8 mouse cellular contexts compared by ENCODE assay signal in genomic region chr10:110918414-110919391, GRCm38 (mm10). TPM values are rescaled to one million over a fixed set of nuclear protein-coding genes. Genes with fewer than 3 reads are reported as not detected.
DNase-seq lines count a peak whose midpoint lies in the region; ATAC-seq and TF ChIP-seq lines count a peak whose summit lies in the region.

No protein-coding gene starts in this region.

- peak; percentile 36 to 37 for DNase-seq in spleen, adult 2 months (ENCODE audit: low read depth in 1 of 2, low spot score in 2 of 2)
- DNase-seq in spleen, adult 12 weeks (ENCODE audit: low spot score) = no peak
- DNase-seq in embryonic facial prominence, embryonic 14.5 days (ENCODE audit: low spot score) = peak; percentile 84
- no peak for DNase-seq in urinary bladder, postnatal 36 days (ENCODE audit: low spot score in 2 of 2)
- DNase-seq in adipocyte (ENCODE audit: low spot score) = no peak

- no peaks in the 10 kb centered on the region for H3K27me3 ChIP-seq in spleen, adult 2 months (ENCODE audit: control insufficient read depth, insufficient read depth, low read length)
- H3K27me3 ChIP-seq in embryonic facial prominence, embryonic 14.5 days (replicated peaks; ENCODE audit: control insufficient read depth, insufficient read depth, low read length) = no peaks in the 10 kb centered on the region
- H3K27me3 ChIP-seq in hindbrain, embryonic 13.5 days = no peaks in the 10 kb centered on the region; the same call in 1 of the 2 replicates
- no peaks in the 10 kb centered on the region for H3K27me3 ChIP-seq in stomach, embryonic 16.5 days (ENCODE audit: control insufficient read depth, insufficient read depth, low read length)

- WGBS in spleen, adult 2 months = 23% methylated on average over 26 of the region's 26 CpGs
- 16% methylated on average over 26 of the region's 26 CpGs for WGBS in embryonic facial prominence, embryonic 14.5 days
- WGBS in hindbrain, embryonic 13.5 days = 14% methylated on average over 26 of the region's 26 CpGs
- 19% methylated on average over 26 of the region's 26 CpGs for WGBS in stomach, embryonic 16.5 days

- peak overlapping the region; percentile 84 for H3K9ac ChIP-seq in embryonic facial prominence, embryonic 14.5 days (ENCODE audit: low read depth, low read length)
- peak overlapping the region; percentile 89 for H3K9ac ChIP-seq in hindbrain, embryonic 13.5 days
- peak overlapping the region; percentile 84 for H3K9ac ChIP-seq in stomach, embryonic 16.5 days (ENCODE audit: low read length)

- H3K9me3 ChIP-seq in embryonic facial prominence, embryonic 14.5 days (ENCODE audit: control insufficient read depth, low read length) = no peaks in the 10 kb centered on the region
- H3K9me3 ChIP-seq in hindbrain, embryonic 13.5 days = no peaks in the 10 kb centered on the region
- no peaks in the 10 kb centered on the region for H3K9me3 ChIP-seq in stomach, embryonic 16.5 days (replicated peaks; ENCODE audit: control insufficient read depth, low read length)

- 0 out of 2 replicates have a peak, but pooled peaks have one; percentile 5 for ATAC-seq in embryonic facial prominence, embryonic 14.5 days (ENCODE audit: low read depth)
- ATAC-seq in hindbrain, embryonic 13.5 days (ENCODE audit: low FRiP score) = no peak
- ATAC-seq in megakaryocyte, adult 5-6 weeks (ENCODE audit: poor library complexity, severe bottlenecking) = peak; percentile 51
- no peak for ATAC-seq in stomach, embryonic 16.5 days (ENCODE audit: insufficient read depth, low FRiP score)

- H3K4me2 ChIP-seq in embryonic facial prominence, embryonic 14.5 days (ENCODE audit: low read depth, low read length) = peak overlapping the region; percentile 91
- H3K4me2 ChIP-seq in hindbrain, embryonic 13.5 days = peak overlapping the region; percentile 87
- peak overlapping the region; percentile 82 for H3K4me2 ChIP-seq in stomach, embryonic 16.5 days (ENCODE audit: low read depth, low read length)

- TF ChIP-seq CTCF in spleen, adult 2 months (IDR thresholded peaks at IDR 0.05; ENCODE audit: extremely low read depth, insufficient read depth, insufficient read length, insufficient replicate concordance) = no peak

- peaks cover 4% of the 10 kb centered on the region; the same call in 1 of the 2 replicates for H3K4me1 ChIP-seq in spleen, adult 2 months (ENCODE audit: control insufficient read depth, insufficient read depth, insufficient read length)
- peaks cover 35% of the 10 kb centered on the region for H3K4me1 ChIP-seq in embryonic facial prominence, embryonic 14.5 days (ENCODE audit: control insufficient read depth, insufficient read depth, low read length)
- peaks cover 35% of the 10 kb centered on the region for H3K4me1 ChIP-seq in hindbrain, embryonic 13.5 days (replicated peaks)
- peaks cover 19% of the 10 kb centered on the region for H3K4me1 ChIP-seq in stomach, embryonic 16.5 days (ENCODE audit: control insufficient read depth, insufficient read depth, low read length)

- H3K4me3 ChIP-seq in spleen, adult 2 months (ENCODE audit: extremely low read depth, insufficient read depth, insufficient read length) = peak overlapping the region; percentile 71
- peak overlapping the region; percentile 67 for H3K4me3 ChIP-seq in embryonic facial prominence, embryonic 14.5 days (ENCODE audit: low read depth, low read length)
- peak overlapping the region; percentile 66 for H3K4me3 ChIP-seq in hindbrain, embryonic 13.5 days
- peak overlapping the region; percentile 61 for H3K4me3 ChIP-seq in stomach, embryonic 16.5 days (replicated peaks; ENCODE audit: low read length)

- TF ChIP-seq POLR2A in spleen, adult 2 months (IDR thresholded peaks at IDR 0.05; ENCODE audit: low read depth, low read length) = no peak

- H3K36me3 ChIP-seq in spleen, adult 2 months (ENCODE audit: control insufficient read depth, insufficient read depth, low read length) = no peaks in the 10 kb centered on the region
- H3K36me3 ChIP-seq in embryonic facial prominence, embryonic 14.5 days (ENCODE audit: control insufficient read depth, insufficient read depth, low read length) = no peaks in the 10 kb centered on the region
- H3K36me3 ChIP-seq in hindbrain, embryonic 13.5 days = no peaks in the 10 kb centered on the region
- no peaks in the 10 kb centered on the region for H3K36me3 ChIP-seq in stomach, embryonic 16.5 days (ENCODE audit: control insufficient read depth, insufficient read depth, low read length)

- H3K27ac ChIP-seq in spleen, adult 2 months (ENCODE audit: insufficient read depth, low read length) = no peak overlapping the region
- peak overlapping the region; percentile 95 for H3K27ac ChIP-seq in embryonic facial prominence, embryonic 14.5 days (replicated peaks; ENCODE audit: low read depth, low read length)
- peak overlapping the region; percentile 88 for H3K27ac ChIP-seq in hindbrain, embryonic 13.5 days
- H3K27ac ChIP-seq in stomach, embryonic 16.5 days (ENCODE audit: low read length) = peak overlapping the region; percentile 95

RNA-seq across cellular contexts. Expression of gene Csrp2, which starts 0.9 kb away (rescaled TPM):
- 9.4 and 9.7 TPM in 2 replicates for polyA plus RNA-seq in spleen, adult 2 months (2012; rRNA removed)
- polyA plus RNA-seq in embryonic facial prominence, embryonic 14.5 days (2014; fragmentation: Nextera tagmentation; extraction: Ambion mirVana) = 165 and 169 TPM in 2 replicates
- polyA plus RNA-seq in hindbrain, embryonic 13.5 days (2015; fragmentation: Nextera tagmentation; extraction: Ambion mirVana) = 154 and 156 TPM in 2 replicates
- 56.4 and 57.9 TPM in 2 replicates for total RNA-seq in megakaryocyte, adult 5-6 weeks (2015)
- 174 and 176 TPM in 2 replicates for total RNA-seq in megakaryocyte, adult 5-6 weeks (2017)
- polyA plus RNA-seq in stomach, embryonic 16.5 days (2015; fragmentation: Nextera tagmentation; extraction: Ambion mirVana) = 208 and 209 TPM in 2 replicates

Comparison
In these comparisons a context has a peak if more than half of its experiments do, and no peak if none do; other contexts are left out.
1. DNase-seq: peak in spleen, adult 2 months (2 of 2) and embryonic facial prominence, embryonic 14.5 days (single experiment); none in spleen, adult 12 weeks (single experiment), urinary bladder, postnatal 36 days (0 of 2) and adipocyte (single experiment).
2. ATAC-seq: peak in embryonic facial prominence, embryonic 14.5 days (single experiment) and megakaryocyte, adult 5-6 weeks (single experiment); none in hindbrain, embryonic 13.5 days (single experiment) and stomach, embryonic 16.5 days (single experiment).
3. RNA of gene Csrp2, which starts 0.9 kb away (polyA plus RNA-seq): 208 to 209 TPM in stomach, embryonic 16.5 days, 165 to 169 TPM in embryonic facial prominence, embryonic 14.5 days and 154 to 156 TPM in hindbrain, embryonic 13.5 days; 9.4 to 9.7 TPM in spleen, adult 2 months; every median in the first group is over 10 times any median in the second.
4. Peak in every context shown above with its lines, with median percentiles within 50 percentile points of each other: H3K4me3 ChIP-seq, H3K4me2 ChIP-seq and H3K9ac ChIP-seq.